Mouse (Mus musculus): Measurements from ENCODE around the gene Ak7. TPM values are rescaled to one million over a fixed set of nuclear protein-coding genes. Genes with fewer than 3 reads are reported as not detected.

Gene Ak7
- total and polyA plus RNA-seq, 3 experiments, result 0.13 to 0.51 (median 0.24) TPM

- Histone ChIP-seq H3K4me1 (ENCODE audit: control insufficient read depth in 1 of 2, insufficient read depth in 2 of 2) (no peaks in the 10 kb centered on the region), H3K27me3 (replicated peaks) (no peaks in the 10 kb centered on the region), H3K4me3 (replicated peaks in 1 of 3; ENCODE audit: low read depth in 2 of 3, low read length in 2 of 3, poor library complexity in 1 of 3) (no peak overlapping the region), H3K36me3 (replicated peaks in 1 of 2; ENCODE audit: control insufficient read depth in 1 of 2, insufficient read depth in 1 of 2, low read length in 1 of 2) (no peaks in the 10 kb centered on the region), H3K4me2 (ENCODE audit: insufficient read depth, low read depth, poor library complexity, severe bottlenecking) (no peak overlapping the region), H3K9me3 (replicated peaks; ENCODE audit: low read length) (peaks cover 3% of the 10 kb centered on the region), H3K27ac (ENCODE audit: insufficient read depth, low read depth) (no peak overlapping the region), H3K79me2 (replicated peaks; ENCODE audit: control insufficient read depth, extremely low read depth, insufficient read depth, poor library complexity, severe bottlenecking) (no peaks in the 10 kb centered on the region), H3K9ac (ENCODE audit: insufficient read depth, low read depth) (no peak overlapping the region)
- in situ Hi-C loops (cut with MboI; ENCODE audit: low pct_ligation_motif_present, low pct_unique_long_range_greater_than_20kb, low sequenced_read_pairs), result no loop called here
- dilution Hi-C loops (cut with MboI; ENCODE audit: extremely low pct_ligation_motif_present, extremely low pct_unique_long_range_greater_than_20kb, low sequenced_read_pairs), result no loop called here
- TF ChIP-seq CTCF (conservative IDR thresholded peaks at IDR 0.05 in 1 of 2, IDR thresholded peaks at IDR 0.05 in 1 of 2; ENCODE audit: low read depth in 2 of 2, low read length in 2 of 2) (no peak), POLR2AphosphoS2 (IDR thresholded peaks at IDR 0.05; ENCODE audit: low read depth, low read length) (no peak), E2F4 (IDR thresholded peaks at IDR 0.05; ENCODE audit: insufficient replicate concordance, low read depth, low read length) (no peak), UBTF (IDR thresholded peaks at IDR 0.05; ENCODE audit: low read depth, low read length) (no peak), MYC (IDR thresholded peaks at IDR 0.05; ENCODE audit: low read depth, low read length) (no peak), BHLHE40 (IDR thresholded peaks at IDR 0.05; ENCODE audit: low read depth, low read length) (no peak), KAT2A (IDR thresholded peaks at IDR 0.05; ENCODE audit: insufficient replicate concordance, low read length) (no peak), RCOR1 (conservative IDR thresholded peaks at IDR 0.05; ENCODE audit: low read depth, low read length) (no peak), CHD1 (IDR thresholded peaks at IDR 0.05; ENCODE audit: low read depth, low read length) (no peak), ETS1 (conservative IDR thresholded peaks at IDR 0.05; ENCODE audit: low read depth, low read length) (no peak), HCFC1 (IDR thresholded peaks at IDR 0.05; ENCODE audit: low read depth, low read length) (no peak), MEF2A (IDR thresholded peaks at IDR 0.05; ENCODE audit: borderline replicate concordance, low read depth, low read length) (no peak), ZC3H11A (IDR thresholded peaks at IDR 0.05; ENCODE audit: low read depth, low read length) (no peak), EP300 (IDR thresholded peaks at IDR 0.05; ENCODE audit: low read length) (no peak), ELF1 (IDR thresholded peaks at IDR 0.05; ENCODE audit: low read depth, low read length) (no peak), POLR2A (IDR thresholded peaks at IDR 0.05; ENCODE audit: low read depth, low read length) (no peak), SIN3A (IDR thresholded peaks at IDR 0.05; ENCODE audit: low read length) (no peak), USF2 (conservative IDR thresholded peaks at IDR 0.05; ENCODE audit: low read depth, low read length) (no peak), ZMIZ1 (IDR thresholded peaks at IDR 0.05; ENCODE audit: low read depth, low read length) (no peak)
- no peak for DNase-seq (ENCODE audit: extremely low read depth)
These were observed 71.9 kb downstream of the Ak7 start for GRCm38 (mm10) chr12:105777651-105778050.

- H3K4me3 ChIP-seq (replicated peaks in 1 of 3; ENCODE audit: low read depth in 2 of 3, low read length in 2 of 3, poor library complexity in 1 of 3), result peak within 1 kb of the TSS; percentile 64 to 96 (median 82)
- dilution Hi-C loops (cut with MboI; ENCODE audit: extremely low pct_ligation_motif_present, extremely low pct_unique_long_range_greater_than_20kb, low sequenced_read_pairs), result no loop called here
- H3K9me3 ChIP-seq (replicated peaks; ENCODE audit: low read length), result no peaks in the 10 kb centered on the region
- peak; percentile 88 for DNase-seq (ENCODE audit: extremely low read depth)
- peaks cover 0 to 29% of the 10 kb centered on the region in 2 experiments; a peak in 2 of 4 replicates for H3K4me1 ChIP-seq (ENCODE audit: control insufficient read depth in 1 of 2, insufficient read depth in 2 of 2)
- H3K27me3 ChIP-seq (replicated peaks), result no peaks in the 10 kb centered on the region
- peaks cover 45% of the 10 kb centered on the region for H3K79me2 ChIP-seq (replicated peaks; ENCODE audit: control insufficient read depth, extremely low read depth, insufficient read depth, poor library complexity, severe bottlenecking)
- peak within 1 kb of the TSS; percentile 99 for H3K9ac ChIP-seq (ENCODE audit: insufficient read depth, low read depth)
- peak within 1 kb of the TSS; percentile 100 for H3K4me2 ChIP-seq (ENCODE audit: insufficient read depth, low read depth, poor library complexity, severe bottlenecking)
- peaks cover 0 to 23% of the 10 kb centered on the region in 2 experiments for H3K36me3 ChIP-seq (replicated peaks in 1 of 2; ENCODE audit: control insufficient read depth in 1 of 2, insufficient read depth in 1 of 2, low read length in 1 of 2)
- H3K27ac ChIP-seq (ENCODE audit: insufficient read depth, low read depth), result peak within 1 kb of the TSS; percentile 98
- in situ Hi-C loops (cut with MboI; ENCODE audit: low pct_ligation_motif_present, low pct_unique_long_range_greater_than_20kb, low sequenced_read_pairs), result no loop called here
- TF ChIP-seq NRF1 (IDR thresholded peaks at IDR 0.05; ENCODE audit: low read depth, low read length), result peak; percentile 85
- peak; percentile 81 for TF ChIP-seq BHLHE40 (IDR thresholded peaks at IDR 0.05; ENCODE audit: low read depth, low read length)
- peak; percentile 5; the same call in 1 of the 2 replicates for TF ChIP-seq IRF4 (IDR thresholded peaks at IDR 0.05; ENCODE audit: low read depth, low read length)
- TF ChIP-seq MYC (IDR thresholded peaks at IDR 0.05; ENCODE audit: low read depth, low read length), result peak; percentile 70; the same call in 1 of the 2 replicates
- peak; percentile 86 for TF ChIP-seq HCFC1 (IDR thresholded peaks at IDR 0.05; ENCODE audit: low read depth, low read length)
- TF ChIP-seq KAT2A (IDR thresholded peaks at IDR 0.05; ENCODE audit: insufficient replicate concordance, low read length), result peak; percentile 90; the same call in 1 of the 2 replicates
- TF ChIP-seq RCOR1 (conservative IDR thresholded peaks at IDR 0.05; ENCODE audit: low read depth, low read length), result no peak
- no peak for TF ChIP-seq ZC3H11A (IDR thresholded peaks at IDR 0.05; ENCODE audit: low read depth, low read length)
- TF ChIP-seq MAZ (IDR thresholded peaks at IDR 0.05; ENCODE audit: low read depth, low read length), result no peak
- TF ChIP-seq GABPA (IDR thresholded peaks at IDR 0.05; ENCODE audit: insufficient replicate concordance, low read depth, low read length), result peak; percentile 56; the same call in 1 of the 2 replicates
- TF ChIP-seq POLR2AphosphoS2 (IDR thresholded peaks at IDR 0.05; ENCODE audit: low read depth, low read length), result peak; percentile 62; the same call in 1 of the 2 replicates
- peak; percentile 97 for TF ChIP-seq MAX (IDR thresholded peaks at IDR 0.05; ENCODE audit: low read length)
- peak; percentile 49; the same call in 1 of the 2 replicates for TF ChIP-seq CHD2 (IDR thresholded peaks at IDR 0.05; ENCODE audit: low read length)
- TF ChIP-seq RAD21 (IDR thresholded peaks at IDR 0.05; ENCODE audit: low read depth, low read length), result no peak
- TF ChIP-seq POLR2A (IDR thresholded peaks at IDR 0.05; ENCODE audit: low read depth, low read length), result peak; percentile 88
- no peak for TF ChIP-seq EP300 (IDR thresholded peaks at IDR 0.05; ENCODE audit: low read length)
- no peak for TF ChIP-seq JUN (IDR thresholded peaks at IDR 0.05; ENCODE audit: insufficient read depth, low read depth, low read length)
- 0 out of 2 replicates have a peak, but pooled peaks have one; percentile 26 for TF ChIP-seq TBP (conservative IDR thresholded peaks at IDR 0.05; ENCODE audit: low read depth, low read length)
- TF ChIP-seq UBTF (IDR thresholded peaks at IDR 0.05; ENCODE audit: low read depth, low read length), result no peak
- no peak for TF ChIP-seq ETS1 (conservative IDR thresholded peaks at IDR 0.05; ENCODE audit: low read depth, low read length)
- peak; percentile 64; the same call in 1 of the 2 replicates for TF ChIP-seq E2F4 (IDR thresholded peaks at IDR 0.05; ENCODE audit: insufficient replicate concordance, low read depth, low read length)
These were observed 78.6 kb downstream of the Ak7 start, which contains the start of gene Papola for GRCm38 (mm10) chr12:105784196-105784999. Gene Papola, plus strand, starts transcription at chr12:105784694.
